Mouse (Mus musculus): ENCODE results near the gene Gm3646.

DNA sequence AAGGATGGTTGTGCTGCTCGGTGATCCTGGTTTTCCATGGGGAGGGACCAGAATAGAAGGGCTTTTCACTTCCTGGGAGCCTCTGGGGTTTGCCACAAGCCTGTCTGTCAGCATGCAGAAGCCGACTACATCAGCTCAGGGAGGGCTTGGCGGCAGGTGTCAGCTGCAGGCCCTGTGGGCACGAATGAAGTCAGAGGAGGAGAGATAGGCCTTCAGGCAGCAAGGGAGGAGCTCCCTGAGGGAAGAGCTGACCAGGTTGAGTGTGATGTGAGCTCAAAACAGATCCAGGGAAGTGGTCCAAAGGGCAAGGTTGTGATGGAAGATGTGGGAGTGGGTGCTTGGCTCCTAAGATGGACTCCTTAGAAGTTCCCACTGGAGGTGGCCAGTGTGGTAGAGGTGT lies 35.7 kb upstream of the Gm3646 start:
- TF ChIP-seq CTCF (IDR thresholded peaks at IDR 0.05; ENCODE audit: low read depth) (no peak), EP300 (IDR thresholded peaks at IDR 0.05; ENCODE audit: low read depth) (no peak)
